Mouse (Mus musculus) erythroid progenitor cell, adult 5-6 weeks (primary cell): Measurements from ENCODE around the gene Nudt14. TPM values are rescaled to one million over a fixed set of nuclear protein-coding genes. Genes with fewer than 3 reads are reported as not detected.

Experiments used
- total RNA-seq, 2 experiments: library from RNA; stranded (forward) in 1 of 2; stranded (reverse) in 1 of 2; fragments of 150-400 nt in 1 of 2; fragments of 186-747, 209-891 nt in 1 of 2; gene quantifications; 2 replicates each; pipeline versions ENCODE4 v1.2.3 to v1.2.4; 2015 to 2017; ENCODE audit warnings: low replicate concordance in 2 of 2

Nudt14 gene
- total RNA-seq, 2 experiments from 2014 or later = 2.5 TPM; not detected in 1

Other genes starting within 250 kb of the Nudt14 start
- gene Cep170b, start 221.7 kb downstream of the Nudt14 start, total RNA-seq (2015; ENCODE audit: low replicate concordance) = 1.3 TPM in 1 of 2 replicates, not detected in the other
- not detected in 2 replicates for gene Cep170b, start 221.7 kb downstream of the Nudt14 start, total RNA-seq (2017; ENCODE audit: low replicate concordance)
- gene Pld4, start 181.5 kb downstream of the Nudt14 start, total RNA-seq (2015; ENCODE audit: low replicate concordance) = 20.1 and 29.9 TPM in 2 replicates
- gene Pld4, start 181.5 kb downstream of the Nudt14 start, total RNA-seq (2017; ENCODE audit: low replicate concordance) = 8.9 and 14.0 TPM in 2 replicates
- gene Ahnak2, start 139.5 kb downstream of the Nudt14 start, total RNA-seq (2015; ENCODE audit: low replicate concordance) = 0.36 TPM in 1 of 2 replicates, not detected in the other
- 0.64 TPM in 1 of 2 replicates, not detected in the other for gene Ahnak2, start 139.5 kb downstream of the Nudt14 start, total RNA-seq (2017; ENCODE audit: low replicate concordance)
- not detected in 2 replicates for gene Clba1, start 133.2 kb downstream of the Nudt14 start, total RNA-seq (2015; ENCODE audit: low replicate concordance)
- 0.51 TPM in 1 of 2 replicates, not detected in the other for gene Clba1, start 133.2 kb downstream of the Nudt14 start, total RNA-seq (2017; ENCODE audit: low replicate concordance)
- gene Cdca4, start 112.7 kb downstream of the Nudt14 start, total RNA-seq (2015; ENCODE audit: low replicate concordance) = 170 and 180 TPM in 2 replicates
- gene Cdca4, start 112.7 kb downstream of the Nudt14 start, total RNA-seq (2017; ENCODE audit: low replicate concordance) = 135 and 144 TPM in 2 replicates
- 1.3 and 5.0 TPM in 2 replicates for gene Gpr132, start 73.9 kb downstream of the Nudt14 start, total RNA-seq (2015; ENCODE audit: low replicate concordance)
- gene Gpr132, start 73.9 kb downstream of the Nudt14 start, total RNA-seq (2017; ENCODE audit: low replicate concordance) = 0.90 and 2.7 TPM in 2 replicates
- not detected in 2 replicates for gene Jag2, start 12.3 kb downstream of the Nudt14 start, total RNA-seq (2015; ENCODE audit: low replicate concordance)
- gene Jag2, start 12.3 kb downstream of the Nudt14 start, total RNA-seq (2017; ENCODE audit: low replicate concordance) = 0.26 TPM in 1 of 2 replicates, not detected in the other
- gene Btbd6, start 34.4 kb upstream of the Nudt14 start, total RNA-seq (2015; ENCODE audit: low replicate concordance) = 0.84 and 3.2 TPM in 2 replicates
- 0.68 and 1.0 TPM in 2 replicates for gene Btbd6, start 34.4 kb upstream of the Nudt14 start, total RNA-seq (2017; ENCODE audit: low replicate concordance)
- gene Brf1, start 58.6 kb upstream of the Nudt14 start, total RNA-seq (2015; ENCODE audit: low replicate concordance) = 55.1 and 57.4 TPM in 2 replicates
- gene Brf1, start 58.6 kb upstream of the Nudt14 start, total RNA-seq (2017; ENCODE audit: low replicate concordance) = 172 and 200 TPM in 2 replicates
- gene Pacs2, start 72.4 kb upstream of the Nudt14 start, total RNA-seq (2015; ENCODE audit: low replicate concordance) = 68.3 and 88.3 TPM in 2 replicates
- gene Pacs2, start 72.4 kb upstream of the Nudt14 start, total RNA-seq (2017; ENCODE audit: low replicate concordance) = 44.9 and 45.7 TPM in 2 replicates
- gene Tex22, start 132.4 kb upstream of the Nudt14 start, total RNA-seq (2015; ENCODE audit: low replicate concordance) = not detected in 2 replicates
- gene Tex22, start 132.4 kb upstream of the Nudt14 start, total RNA-seq (2017; ENCODE audit: low replicate concordance) = not detected in 2 replicates
- gene Mta1, start 156.2 kb upstream of the Nudt14 start, total RNA-seq (2015; ENCODE audit: low replicate concordance) = 27.2 and 40.4 TPM in 2 replicates
- gene Mta1, start 156.2 kb upstream of the Nudt14 start, total RNA-seq (2017; ENCODE audit: low replicate concordance) = 17.6 and 21.6 TPM in 2 replicates
- 22.7 and 54.1 TPM in 2 replicates for gene Crip2, start 198.1 kb upstream of the Nudt14 start, total RNA-seq (2015; ENCODE audit: low replicate concordance)
- 16.0 and 29.5 TPM in 2 replicates for gene Crip2, start 198.1 kb upstream of the Nudt14 start, total RNA-seq (2017; ENCODE audit: low replicate concordance)
- 106 and 143 TPM in 2 replicates for gene Crip1, start 204.2 kb upstream of the Nudt14 start, total RNA-seq (2015; ENCODE audit: low replicate concordance)
- 93.8 and 176 TPM in 2 replicates for gene Crip1, start 204.2 kb upstream of the Nudt14 start, total RNA-seq (2017; ENCODE audit: low replicate concordance)
- gene Tedc1, start 214.3 kb upstream of the Nudt14 start, total RNA-seq (2015; ENCODE audit: low replicate concordance) = 11.3 and 18.7 TPM in 2 replicates
- 18.9 and 38.9 TPM in 2 replicates for gene Tedc1, start 214.3 kb upstream of the Nudt14 start, total RNA-seq (2017; ENCODE audit: low replicate concordance)
- not detected in 2 replicates for gene Tmem121, start 243.8 kb upstream of the Nudt14 start, total RNA-seq (2015; ENCODE audit: low replicate concordance)
- not detected in 2 replicates for gene Tmem121, start 243.8 kb upstream of the Nudt14 start, total RNA-seq (2017; ENCODE audit: low replicate concordance)